Mouse (Mus musculus) brain, embryonic 14.5 days (tissue): ENCODE measurements at regions not wholly inside any gene's neighbourhood (a gene's known extent, or its start where the extent isn't known, plus 50 kb on each side); places are given as distances from the start of the nearest gene placed in this dataset.

Experiments
- DNase-seq: peaks from one replicate; pipeline ENCODE4 v3.0.0-alpha.2; 2011; ENCODE audit warnings: low read depth
- CTCF ChIP-seq: fragments of 200-500 bp; IDR thresholded peaks from 2 replicates; pipeline ENCODE4 v1.5.1; 2012; ENCODE audit warnings: inconsistent platforms, mild to moderate bottlenecking, moderate library complexity, borderline replicate concordance; ENCODE audit not compliant: insufficient read depth, insufficient read length; ENCODE audit errors: extremely low read depth
- POLR2A ChIP-seq: fragments of 200-500 bp; IDR thresholded peaks from 2 replicates; pipeline ENCODE4 v1.6.1; 2012; ENCODE audit warnings: mild to moderate bottlenecking, inconsistent platforms, borderline replicate concordance; ENCODE audit not compliant: poor library complexity, insufficient read depth, insufficient read length, severe bottlenecking; ENCODE audit errors: extremely low read depth

- DNase-seq: no peak
- no peak for TF ChIP-seq CTCF
- no peak for TF ChIP-seq POLR2A
Measured at GRCm38 (mm10) chr13:51983575-51983974, 137.1 kb downstream of the Gadd45g start.

GRCm38 (mm10) chr13:51991339-51991738 is 144.9 kb downstream of the Gadd45g start:
- DNase-seq: no peak
- TF ChIP-seq POLR2A: no peak
- TF ChIP-seq CTCF: no peak

GRCm38 (mm10) chr13:51992878-51993277 is 146.4 kb downstream of the Gadd45g start:
- no peak for DNase-seq
- TF ChIP-seq CTCF: no peak
- no peak for TF ChIP-seq POLR2A

- no peak for DNase-seq
- TF ChIP-seq POLR2A: no peak
- no peak for TF ChIP-seq CTCF
Measured at GRCm38 (mm10) chr13:51996163-51996562, 149.7 kb downstream of the Gadd45g start.

GRCm38 (mm10) chr13:51998542-51998941 is 152.1 kb downstream of the Gadd45g start:
- DNase-seq: no peak

GRCm38 (mm10) chr13:52001811-52002210 is 155.3 kb downstream of the Gadd45g start:
- TF ChIP-seq POLR2A (no peak), CTCF (no peak)
- no peak for DNase-seq

More at GRCm38 (mm10) chr13:51998542-51998941, 152.1 kb downstream of the Gadd45g start:
- no peak for TF ChIP-seq POLR2A
- no peak for TF ChIP-seq CTCF

- TF ChIP-seq CTCF (no peak), POLR2A (no peak)
- no peak for DNase-seq
Measured at GRCm38 (mm10) chr13:52003946-52004539, 157.6 kb downstream of the Gadd45g start.

- no peak for DNase-seq
- TF ChIP-seq CTCF: no peak
Measured at GRCm38 (mm10) chr13:52007585-52008395, 161.3 kb downstream of the Gadd45g start.

- TF ChIP-seq CTCF (no peak), POLR2A (no peak)
- DNase-seq: no peak
Measured at GRCm38 (mm10) chr13:52009231-52009630, 162.8 kb downstream of the Gadd45g start.

- no peak for TF ChIP-seq POLR2A
- TF ChIP-seq CTCF: no peak
- DNase-seq: no peak
Measured at GRCm38 (mm10) chr13:52009766-52010165, 163.3 kb downstream of the Gadd45g start.

GRCm38 (mm10) chr13:52011001-52011400 is 164.5 kb downstream of the Gadd45g start:
- no peak for DNase-seq
- TF ChIP-seq CTCF (no peak), POLR2A (no peak)

- TF ChIP-seq POLR2A: no peak
- TF ChIP-seq CTCF: no peak
- no peak for DNase-seq
Measured at GRCm38 (mm10) chr13:52013182-52013581, 166.7 kb downstream of the Gadd45g start.
